20 mouse cellular contexts compared by ENCODE assay signal in genomic region chr5:35903456-35903855, GRCm38 (mm10). TPM values are rescaled to one million over a fixed set of nuclear protein-coding genes. Genes with fewer than 3 reads are reported as not detected.
DNase-seq lines count a peak whose midpoint lies in the region; ATAC-seq and TF ChIP-seq lines count a peak whose summit lies in the region.
"Had no signal": no experiment of that assay in that cellular context is flagged by ENCODE, and none has a peak within 500 bp of the region (broad histone marks: within the 10 kb centered on the region; RNA-seq: fewer than 3 reads in every experiment).

No protein-coding gene starts in this region.

- TF ChIP-seq EP300 in heart, adult 2 months (IDR thresholded peaks at IDR 0.05; ENCODE audit: insufficient read depth, low read depth, low read length): no peak

- no peaks in the 10 kb centered on the region for H3K27me3 ChIP-seq in heart, embryonic 10.5 days (ENCODE audit: insufficient read depth, poor library complexity, severe bottlenecking)
- no peaks in the 10 kb centered on the region for H3K27me3 ChIP-seq in heart, embryonic 14.5 days (ENCODE audit: control insufficient read depth, insufficient read depth, low read length)
- H3K27me3 ChIP-seq in heart, adult 2 months (ENCODE audit: control insufficient read depth, insufficient read depth, low read length): no peaks in the 10 kb centered on the region
- H3K27me3 ChIP-seq in hindbrain, embryonic 10.5 days (ENCODE audit: insufficient read depth, poor library complexity, severe bottlenecking): no peaks in the 10 kb centered on the region
- no peaks in the 10 kb centered on the region for H3K27me3 ChIP-seq in hindbrain, embryonic 12.5 days
- no peaks in the 10 kb centered on the region for H3K27me3 ChIP-seq in limb, embryonic 14.5 days (ENCODE audit: control insufficient read depth, insufficient read depth, low read length)
- H3K27me3 ChIP-seq in limb, embryonic 10.5 days (ENCODE audit: low read depth, poor library complexity, severe bottlenecking): no peaks in the 10 kb centered on the region
- H3K27me3 ChIP-seq: embryonic facial prominence, embryonic 12.5 days; forebrain, embryonic 15.5 days; hindbrain, embryonic 15.5 days had no signal

- H3K36me3 ChIP-seq in heart, embryonic 10.5 days: no peaks in the 10 kb centered on the region
- H3K36me3 ChIP-seq in heart, embryonic 14.5 days (ENCODE audit: control insufficient read depth, insufficient read depth, low read length): no peaks in the 10 kb centered on the region
- peaks cover 10% of the 10 kb centered on the region for H3K36me3 ChIP-seq in heart, adult 2 months (ENCODE audit: control insufficient read depth, insufficient read depth, low read length)
- no peaks in the 10 kb centered on the region for H3K36me3 ChIP-seq in hindbrain, embryonic 10.5 days
- H3K36me3 ChIP-seq in hindbrain, embryonic 12.5 days: no peaks in the 10 kb centered on the region
- no peaks in the 10 kb centered on the region for H3K36me3 ChIP-seq in limb, embryonic 14.5 days (ENCODE audit: control insufficient read depth, insufficient read depth, low read length)
- peaks cover 4% of the 10 kb centered on the region; the same call in 1 of the 2 replicates for H3K36me3 ChIP-seq in limb, embryonic 10.5 days
- H3K36me3 ChIP-seq: embryonic facial prominence, embryonic 12.5 days; forebrain, embryonic 15.5 days; hindbrain, embryonic 15.5 days had no signal

- peak overlapping the region; percentile 47 for H3K4me2 ChIP-seq in heart, embryonic 14.5 days (ENCODE audit: low read length)
- H3K4me2 ChIP-seq in hindbrain, embryonic 12.5 days (replicated peaks): no peak overlapping the region
- no peak overlapping the region for H3K4me2 ChIP-seq in limb, embryonic 14.5 days (replicated peaks; ENCODE audit: low read depth, low read length, severe bottlenecking)
- H3K4me2 ChIP-seq: embryonic facial prominence, embryonic 12.5 days; forebrain, embryonic 15.5 days; hindbrain, embryonic 15.5 days had no signal

- peak overlapping the region; percentile 59 for H3K9ac ChIP-seq in heart, embryonic 14.5 days (ENCODE audit: low read length)
- H3K9ac ChIP-seq in heart, adult 2 months (ENCODE audit: low read depth, low read length): no peak overlapping the region
- no peak overlapping the region for H3K9ac ChIP-seq in hindbrain, embryonic 12.5 days
- no peak overlapping the region for H3K9ac ChIP-seq in limb, embryonic 14.5 days (ENCODE audit: low read depth, low read length, severe bottlenecking)
- H3K9ac ChIP-seq: embryonic facial prominence, embryonic 12.5 days; forebrain, embryonic 15.5 days; hindbrain, embryonic 15.5 days had no signal

- intact Hi-C loops in heart, adult 2 months (cut with DNase I): no loop called here

- WGBS in heart, embryonic 10.5 days: 28% methylated on average over 8 of the region's 8 CpGs
- WGBS in heart, embryonic 14.5 days: 14% methylated on average over 8 of the region's 8 CpGs
- 34% methylated on average over 8 of the region's 8 CpGs for WGBS in heart, adult 2 months
- 69% methylated on average over 8 of the region's 8 CpGs for WGBS in hindbrain, embryonic 10.5 days
- 69% methylated on average over 8 of the region's 8 CpGs for WGBS in hindbrain, embryonic 12.5 days
- WGBS in limb, embryonic 14.5 days: 79% methylated on average over 8 of the region's 8 CpGs
- WGBS in limb, embryonic 10.5 days: 87% methylated on average over 8 of the region's 8 CpGs

- ATAC-seq in heart, embryonic 14.5 days (ENCODE audit: insufficient number of reproducible peaks, insufficient read depth, low FRiP score, low read depth): no peak
- ATAC-seq in hindbrain, embryonic 12.5 days (ENCODE audit: low FRiP score): no peak
- 0 out of 2 replicates have a peak, but pooled peaks have one; percentile 13 for ATAC-seq in limb, embryonic 14.5 days (ENCODE audit: low FRiP score, low read depth)
- ATAC-seq: CD4-positive, CD25-positive, alpha-beta regulatory T cell, adult 4 months; forebrain, embryonic 15.5 days had no signal

- no peak for DNase-seq in heart, embryonic 10.5 days (ENCODE audit: low spot score)
- DNase-seq in heart, adult 11 months: no peak
- DNase-seq in heart, adult 2 months: no peak
- DNase-seq in hindbrain, embryonic 10.5 days (ENCODE audit: low spot score): no peak
- DNase-seq in limb, embryonic 14.5 days (ENCODE audit: low spot score): no peak
- DNase-seq in limb, embryonic 10.5 days (ENCODE audit: low spot score): no peak
- DNase-seq: adrenal gland, postnatal 14 days; B cell, adult 2 months; cerebellum, adult 11-12 months; cerebellum, adult 9-10 months; cerebellum, postnatal 25 days; gastrocnemius, postnatal 36 days; heart, adult 18-20 months; kidney, adult 11 months had no signal

- H3K79me2 ChIP-seq in heart, adult 2 months (replicated peaks; ENCODE audit: control insufficient read depth, insufficient read depth, low read length): peaks cover 9% of the 10 kb centered on the region

- no peak for TF ChIP-seq CTCF in heart, adult 2 months (IDR thresholded peaks at IDR 0.05)

- TF ChIP-seq POLR2A in heart, adult 2 months (IDR thresholded peaks at IDR 0.05; ENCODE audit: insufficient read depth, low read depth, low read length): no peak
- no peak for TF ChIP-seq POLR2A in limb, embryonic 14.5 days (IDR thresholded peaks at IDR 0.05; ENCODE audit: borderline replicate concordance, extremely low read depth, insufficient read depth, insufficient read length)

- no peak overlapping the region for H3K4me3 ChIP-seq in heart, embryonic 10.5 days
- no peak overlapping the region for H3K4me3 ChIP-seq in heart, embryonic 14.5 days (ENCODE audit: control insufficient read depth in 1 of 2, insufficient read depth in 1 of 2, low read depth in 1 of 2, low read length in 2 of 2)
- H3K4me3 ChIP-seq in heart, adult 2 months: no peak overlapping the region
- H3K4me3 ChIP-seq in hindbrain, embryonic 10.5 days: no peak overlapping the region
- H3K4me3 ChIP-seq in hindbrain, embryonic 12.5 days: no peak overlapping the region
- no peak overlapping the region for H3K4me3 ChIP-seq in limb, embryonic 14.5 days (replicated peaks; ENCODE audit: low read length)
- H3K4me3 ChIP-seq in limb, embryonic 10.5 days: no peak overlapping the region
- H3K4me3 ChIP-seq: embryonic facial prominence, embryonic 12.5 days; forebrain, embryonic 15.5 days; hindbrain, embryonic 15.5 days had no signal

- H3K4me1 ChIP-seq in heart, embryonic 10.5 days: peaks cover 86% of the 10 kb centered on the region
- H3K4me1 ChIP-seq in heart, embryonic 14.5 days (ENCODE audit: control insufficient read depth in 2 of 2, insufficient read depth in 2 of 2, low read length in 2 of 2): peaks cover 62 to 83% of the 10 kb centered on the region in 2 experiments
- H3K4me1 ChIP-seq in heart, adult 2 months (ENCODE audit: control insufficient read depth, insufficient read depth, low read length): peaks cover 46% of the 10 kb centered on the region
- H3K4me1 ChIP-seq in hindbrain, embryonic 10.5 days (replicated peaks): peaks cover 90% of the 10 kb centered on the region
- H3K4me1 ChIP-seq in hindbrain, embryonic 12.5 days: peaks cover 89% of the 10 kb centered on the region
- H3K4me1 ChIP-seq in limb, embryonic 14.5 days (ENCODE audit: control insufficient read depth, insufficient read depth, low read length): peaks cover 46% of the 10 kb centered on the region
- peaks cover 52% of the 10 kb centered on the region for H3K4me1 ChIP-seq in limb, embryonic 10.5 days

- H3K27ac ChIP-seq in heart, embryonic 10.5 days: peak overlapping the region; percentile 85
- H3K27ac ChIP-seq in heart, embryonic 14.5 days (replicated peaks in 1 of 2; ENCODE audit: control insufficient read depth in 1 of 2, insufficient read depth in 1 of 2, low read depth in 2 of 2, low read length in 2 of 2): peak overlapping the region; percentile 58 to 82
- H3K27ac ChIP-seq in heart, adult 2 months: no peak overlapping the region; the same call in 1 of the 2 replicates
- H3K27ac ChIP-seq in hindbrain, embryonic 10.5 days: 0 out of 2 replicates have a peak overlapping the region, but pooled peaks have one; percentile 16
- no peak overlapping the region for H3K27ac ChIP-seq in hindbrain, embryonic 12.5 days
- H3K27ac ChIP-seq in limb, embryonic 14.5 days (replicated peaks; ENCODE audit: low read depth, low read length): no peak overlapping the region
- H3K27ac ChIP-seq in limb, embryonic 10.5 days: no peak overlapping the region
- H3K27ac ChIP-seq: embryonic facial prominence, embryonic 12.5 days; forebrain, embryonic 15.5 days; hindbrain, embryonic 15.5 days had no signal

- no peaks in the 10 kb centered on the region for H3K9me3 ChIP-seq in heart, embryonic 10.5 days
- no peaks in the 10 kb centered on the region for H3K9me3 ChIP-seq in heart, embryonic 14.5 days (ENCODE audit: control insufficient read depth, low read length)
- H3K9me3 ChIP-seq in hindbrain, embryonic 10.5 days: no peaks in the 10 kb centered on the region
- H3K9me3 ChIP-seq in hindbrain, embryonic 12.5 days (replicated peaks): no peaks in the 10 kb centered on the region
- H3K9me3 ChIP-seq in limb, embryonic 14.5 days (ENCODE audit: control insufficient read depth, low read length): no peaks in the 10 kb centered on the region
- no peaks in the 10 kb centered on the region for H3K9me3 ChIP-seq in limb, embryonic 10.5 days (replicated peaks)
- H3K9me3 ChIP-seq: embryonic facial prominence, embryonic 12.5 days; forebrain, embryonic 15.5 days; hindbrain, embryonic 15.5 days had no signal

RNA-seq across cellular contexts. Expression of gene Afap1, which starts 10.3 kb away (rescaled TPM):
- 21.7 and 27.0 TPM in 2 replicates for polyA plus RNA-seq in heart, embryonic 10.5 days (2016; fragmentation: Nextera tagmentation; extraction: Ambion mirVana)
- 24.8 and 27.3 TPM in 2 replicates for polyA plus RNA-seq in heart, embryonic 14.5 days (2014; fragmentation: Nextera tagmentation; extraction: Ambion mirVana)
- total RNA-seq in heart, adult 2 months (2021): 10 to 100 TPM; 18.7 to 20.6 TPM
- polyA plus RNA-seq in heart, adult 2 months (2012; rRNA removed): 11.5 and 13.6 TPM in 2 replicates
- polyA plus RNA-seq in hindbrain, embryonic 10.5 days (2016; fragmentation: Nextera tagmentation; extraction: Ambion mirVana): 38.6 and 56.5 TPM in 2 replicates
- 80.4 and 98.4 TPM in 2 replicates for polyA plus RNA-seq in hindbrain, embryonic 12.5 days (2016; fragmentation: Nextera tagmentation; extraction: Ambion mirVana)
- polyA plus RNA-seq in limb, embryonic 14.5 days (2012; rRNA removed): 20.4 and 25.6 TPM in 2 replicates
- polyA plus RNA-seq in limb, embryonic 14.5 days (2014; fragmentation: Nextera tagmentation; extraction: Ambion mirVana): 19.5 and 21.6 TPM in 2 replicates
- polyA plus RNA-seq in limb, embryonic 10.5 days (2016; fragmentation: Nextera tagmentation; extraction: Ambion mirVana): 13.6 and 15.1 TPM in 2 replicates

Comparison
In these comparisons a context has a peak if more than half of its experiments do, and no peak if none do; other contexts are left out.
1. H3K27ac ChIP-seq: peak in heart, embryonic 10.5 days (single experiment), heart, embryonic 14.5 days (2 of 2) and hindbrain, embryonic 10.5 days (single experiment); none in heart, adult 2 months (single experiment), hindbrain, embryonic 12.5 days (single experiment), limb, embryonic 14.5 days (single experiment) and limb, embryonic 10.5 days (single experiment).